Comparison of ENCODE assay signal across 8 mouse cellular contexts in genomic region chr14:118855141-118855800, GRCm38 (mm10).
DNase-seq lines count a peak whose midpoint lies in the region; ATAC-seq and TF ChIP-seq lines count a peak whose summit lies in the region.

No protein-coding gene starts in this region.

- H3K4me2 ChIP-seq in heart, embryonic 12.5 days = peak overlapping the region; percentile 97
- peak overlapping the region; percentile 97 for H3K4me2 ChIP-seq in forebrain, embryonic 12.5 days
- peak overlapping the region; percentile 98 for H3K4me2 ChIP-seq in limb, embryonic 14.5 days (replicated peaks; ENCODE audit: low read depth, low read length, severe bottlenecking)

- no peaks in the 10 kb centered on the region for H3K36me3 ChIP-seq in heart, embryonic 12.5 days
- H3K36me3 ChIP-seq in forebrain, embryonic 12.5 days (replicated peaks) = no peaks in the 10 kb centered on the region
- no peaks in the 10 kb centered on the region for H3K36me3 ChIP-seq in limb, embryonic 14.5 days (ENCODE audit: control insufficient read depth, insufficient read depth, low read length)

- peaks cover 48% of the 10 kb centered on the region for H3K27me3 ChIP-seq in heart, embryonic 12.5 days (replicated peaks)
- peaks cover 61% of the 10 kb centered on the region for H3K27me3 ChIP-seq in forebrain, embryonic 12.5 days
- no peaks in the 10 kb centered on the region; the same call in 1 of the 2 replicates for H3K27me3 ChIP-seq in limb, embryonic 14.5 days (ENCODE audit: control insufficient read depth, insufficient read depth, low read length)

- 2% methylated on average over 28 of the region's 28 CpGs for WGBS in heart, embryonic 12.5 days
- WGBS in forebrain, embryonic 12.5 days = under 1% methylated on average over 28 of the region's 28 CpGs
- WGBS in limb, embryonic 14.5 days = under 1% methylated on average over 28 of the region's 28 CpGs

- ATAC-seq in heart, embryonic 12.5 days (ENCODE audit: insufficient number of reproducible peaks, low FRiP score) = 0 out of 2 replicates have a peak, but pooled peaks have one; percentile 18
- ATAC-seq in forebrain, embryonic 12.5 days (ENCODE audit: low FRiP score) = peak; percentile 60
- ATAC-seq in limb, embryonic 14.5 days (ENCODE audit: low FRiP score, low read depth) = no peak
- ATAC-seq in neutrophil, adult 5-6 weeks (ENCODE audit: extremely low read depth, insufficient number of reproducible peaks, low FRiP score, poor library complexity, severe bottlenecking) = peak; percentile 45; the same call in 1 of the 2 replicates

- TF ChIP-seq POLR2A in limb, embryonic 14.5 days (IDR thresholded peaks at IDR 0.05; ENCODE audit: borderline replicate concordance, extremely low read depth, insufficient read depth, insufficient read length) = no peak

- H3K9me3 ChIP-seq in heart, embryonic 12.5 days (replicated peaks) = no peaks in the 10 kb centered on the region
- no peaks in the 10 kb centered on the region for H3K9me3 ChIP-seq in forebrain, embryonic 12.5 days
- no peaks in the 10 kb centered on the region for H3K9me3 ChIP-seq in limb, embryonic 14.5 days (ENCODE audit: control insufficient read depth, low read length)

- H3K4me3 ChIP-seq in heart, embryonic 12.5 days = peak overlapping the region; percentile 70
- H3K4me3 ChIP-seq in forebrain, embryonic 12.5 days (replicated peaks) = peak overlapping the region; percentile 53
- H3K4me3 ChIP-seq in limb, embryonic 14.5 days (replicated peaks; ENCODE audit: low read length) = peak overlapping the region; percentile 52

- DNase-seq in heart, adult 8-10 months (ENCODE audit: low spot score) = no peak
- DNase-seq in ES-CJ7 (ENCODE audit: low read depth, low spot score) = peak; percentile 16
- no peak for DNase-seq in limb, embryonic 14.5 days (ENCODE audit: low spot score)
- DNase-seq in right cerebral cortex, adult 2 months (ENCODE audit: low spot score in 2 of 2) = no peak
- no peak for DNase-seq in urinary bladder, postnatal 10 days (ENCODE audit: low spot score)

- H3K27ac ChIP-seq in heart, embryonic 12.5 days (ENCODE audit: poor library complexity, severe bottlenecking) = no peak overlapping the region
- H3K27ac ChIP-seq in forebrain, embryonic 12.5 days = no peak overlapping the region
- H3K27ac ChIP-seq in limb, embryonic 14.5 days (replicated peaks; ENCODE audit: low read depth, low read length) = no peak overlapping the region

- peak overlapping the region; percentile 71 for H3K9ac ChIP-seq in heart, embryonic 12.5 days
- H3K9ac ChIP-seq in forebrain, embryonic 12.5 days = peak overlapping the region; percentile 48
- H3K9ac ChIP-seq in limb, embryonic 14.5 days (ENCODE audit: low read depth, low read length, severe bottlenecking) = peak overlapping the region; percentile 57

- H3K4me1 ChIP-seq in heart, embryonic 12.5 days (replicated peaks) = peaks cover 14% of the 10 kb centered on the region
- peaks cover 19% of the 10 kb centered on the region for H3K4me1 ChIP-seq in forebrain, embryonic 12.5 days
- peaks cover 7% of the 10 kb centered on the region for H3K4me1 ChIP-seq in limb, embryonic 14.5 days (ENCODE audit: control insufficient read depth, insufficient read depth, low read length)
